Mouse (Mus musculus): Measurements from ENCODE around the gene Pde4c. TPM values are rescaled to one million over a fixed set of nuclear protein-coding genes. Genes with fewer than 3 reads are reported as not detected.
A peak's percentile ranks its signal among the peaks of the same experiment; 100 is the strongest.

Pde4c gene
- polyA plus RNA-seq, 1 experiment: 6.2 TPM

GRCm38 (mm10) chr8:70716521-70717400 lies 6.8 kb upstream of the Pde4c start:
- Histone ChIP-seq H3K27ac (ENCODE audit: control insufficient read depth, insufficient read depth, low read length) (no peak overlapping the region), H3K4me1 (replicated peaks; ENCODE audit: control insufficient read depth, insufficient read depth, low read length) (no peaks in the 10 kb centered on the region), H3K4me3 (ENCODE audit: control insufficient read depth, insufficient read depth, low read length) (no peak overlapping the region), H3K36me3 (ENCODE audit: control insufficient read depth, insufficient read depth, low read length) (no peaks in the 10 kb centered on the region), H3K27me3 (ENCODE audit: control insufficient read depth, insufficient read depth, low read length) (no peaks in the 10 kb centered on the region)
- TF ChIP-seq CTCF (IDR thresholded peaks at IDR 0.05; ENCODE audit: borderline replicate concordance, control insufficient read depth, extremely low read depth, insufficient read depth, low read length, poor library complexity): no peak
- no peak for TF ChIP-seq POLR2A (IDR thresholded peaks at IDR 0.05; ENCODE audit: control insufficient read depth, extremely low read depth, insufficient read depth, low read length, poor library complexity)
- no peak for DNase-seq
- 94% methylated on average over 40 of the region's 40 CpGs for WGBS

- H3K4me3 ChIP-seq (ENCODE audit: control insufficient read depth, insufficient read depth, low read length): no peak within 1 kb of the TSS
- no peak for TF ChIP-seq POLR2A (IDR thresholded peaks at IDR 0.05; ENCODE audit: control insufficient read depth, extremely low read depth, insufficient read depth, low read length, poor library complexity)
- TF ChIP-seq CTCF (IDR thresholded peaks at IDR 0.05; ENCODE audit: borderline replicate concordance, control insufficient read depth, extremely low read depth, insufficient read depth, low read length, poor library complexity): peak; percentile 97
- no peak within 1 kb of the TSS for H3K27ac ChIP-seq (ENCODE audit: control insufficient read depth, insufficient read depth, low read length)
- no peaks in the 10 kb centered on the region for H3K36me3 ChIP-seq (ENCODE audit: control insufficient read depth, insufficient read depth, low read length)
- no peaks in the 10 kb centered on the region for H3K4me1 ChIP-seq (replicated peaks; ENCODE audit: control insufficient read depth, insufficient read depth, low read length)
- DNase-seq: peak; percentile 85
- H3K27me3 ChIP-seq (ENCODE audit: control insufficient read depth, insufficient read depth, low read length): no peaks in the 10 kb centered on the region
- WGBS: 2% methylated on average over 19 of the region's 19 CpGs
Measured at GRCm38 (mm10) chr8:70718297-70718696, 5.2 kb upstream of the Pde4c start, which contains the start of gene Gm3336. Gene Gm3336, plus strand, starts transcription at chr8:70718543.

DNA sequence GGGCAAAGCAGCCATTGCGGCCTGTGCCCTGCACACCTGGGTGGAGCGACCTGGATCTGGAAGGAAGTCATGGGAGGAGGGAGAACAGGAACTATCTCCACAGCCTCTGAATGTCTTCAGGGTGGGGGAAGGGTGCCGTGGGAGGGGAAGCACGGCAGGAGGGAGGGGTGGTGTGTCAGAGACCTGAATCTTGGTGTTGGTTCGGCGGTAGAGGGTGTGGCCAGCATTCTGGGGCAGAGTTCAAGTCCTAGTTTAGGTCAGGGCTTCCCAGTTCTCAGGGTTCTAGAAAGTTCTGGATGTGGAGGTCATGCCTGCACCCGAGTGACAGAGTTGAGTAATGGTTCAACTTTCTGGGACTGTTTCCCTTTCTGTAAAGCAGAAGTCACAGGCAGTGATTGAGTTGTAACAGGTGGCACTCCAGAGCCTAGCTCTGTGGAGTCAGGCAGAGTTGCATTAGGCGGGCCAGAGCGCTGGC lies 3.7 kb upstream of the Pde4c start:
- WGBS: 29% methylated on average over 9 of the region's 9 CpGs
- H3K27ac ChIP-seq (ENCODE audit: control insufficient read depth, insufficient read depth, low read length): no peak overlapping the region
- no peak for TF ChIP-seq CTCF (IDR thresholded peaks at IDR 0.05; ENCODE audit: borderline replicate concordance, control insufficient read depth, extremely low read depth, insufficient read depth, low read length, poor library complexity)
- no peak for TF ChIP-seq POLR2A (IDR thresholded peaks at IDR 0.05; ENCODE audit: control insufficient read depth, extremely low read depth, insufficient read depth, low read length, poor library complexity)
- H3K4me1 ChIP-seq (replicated peaks; ENCODE audit: control insufficient read depth, insufficient read depth, low read length): no peaks in the 10 kb centered on the region
- H3K27me3 ChIP-seq (ENCODE audit: control insufficient read depth, insufficient read depth, low read length): no peaks in the 10 kb centered on the region
- no peak overlapping the region for H3K4me3 ChIP-seq (ENCODE audit: control insufficient read depth, insufficient read depth, low read length)
- no peak for DNase-seq
- H3K36me3 ChIP-seq (ENCODE audit: control insufficient read depth, insufficient read depth, low read length): no peaks in the 10 kb centered on the region

- WGBS: 11% methylated on average over 3 of the region's 3 CpGs
- TF ChIP-seq POLR2A (IDR thresholded peaks at IDR 0.05; ENCODE audit: control insufficient read depth, extremely low read depth, insufficient read depth, low read length, poor library complexity) (no peak), CTCF (IDR thresholded peaks at IDR 0.05; ENCODE audit: borderline replicate concordance, control insufficient read depth, extremely low read depth, insufficient read depth, low read length, poor library complexity) (peak; percentile 65; the same call in 1 of the 2 replicates)
- H3K4me3 ChIP-seq (ENCODE audit: control insufficient read depth, insufficient read depth, low read length): no peak overlapping the region
- no peaks in the 10 kb centered on the region for H3K27me3 ChIP-seq (ENCODE audit: control insufficient read depth, insufficient read depth, low read length)
- peak; percentile 70 for DNase-seq
- no peak overlapping the region for H3K27ac ChIP-seq (ENCODE audit: control insufficient read depth, insufficient read depth, low read length)
- no peaks in the 10 kb centered on the region for H3K36me3 ChIP-seq (ENCODE audit: control insufficient read depth, insufficient read depth, low read length)
- no peaks in the 10 kb centered on the region for H3K4me1 ChIP-seq (replicated peaks; ENCODE audit: control insufficient read depth, insufficient read depth, low read length)
Measured at GRCm38 (mm10) chr8:70720739-70721138, 2.8 kb upstream of the Pde4c start.

DNA sequence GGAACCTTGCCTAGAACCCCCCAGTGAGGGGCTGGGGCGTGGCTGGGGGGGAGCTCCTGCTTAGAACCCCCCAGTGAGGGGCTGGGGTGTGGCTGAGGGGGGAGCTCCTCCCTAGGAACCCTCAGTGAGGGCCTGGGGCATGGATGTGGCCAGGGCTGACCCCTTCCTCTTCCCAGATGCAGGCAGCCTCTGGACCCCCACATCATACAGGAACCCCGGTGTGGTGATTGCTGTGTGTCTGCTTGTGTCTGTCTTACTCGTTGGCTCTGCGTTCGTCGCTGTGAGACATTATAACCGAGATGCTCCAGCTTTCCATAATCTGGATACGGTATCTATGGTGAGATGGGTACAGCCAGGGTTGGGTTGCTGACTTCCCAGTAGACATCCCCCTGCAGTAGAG lies 1.9 kb upstream of the Pde4c start:
- Histone ChIP-seq H3K27me3 (ENCODE audit: control insufficient read depth, insufficient read depth, low read length) (no peaks in the 10 kb centered on the region), H3K4me3 (ENCODE audit: control insufficient read depth, insufficient read depth, low read length) (no peak overlapping the region), H3K27ac (ENCODE audit: control insufficient read depth, insufficient read depth, low read length) (no peak overlapping the region), H3K4me1 (replicated peaks; ENCODE audit: control insufficient read depth, insufficient read depth, low read length) (no peaks in the 10 kb centered on the region), H3K36me3 (ENCODE audit: control insufficient read depth, insufficient read depth, low read length) (no peaks in the 10 kb centered on the region)
- TF ChIP-seq POLR2A (IDR thresholded peaks at IDR 0.05; ENCODE audit: control insufficient read depth, extremely low read depth, insufficient read depth, low read length, poor library complexity) (no peak), CTCF (IDR thresholded peaks at IDR 0.05; ENCODE audit: borderline replicate concordance, control insufficient read depth, extremely low read depth, insufficient read depth, low read length, poor library complexity) (no peak)
- 92% methylated on average over 8 of the region's 8 CpGs for WGBS
- no peak for DNase-seq

DNA sequence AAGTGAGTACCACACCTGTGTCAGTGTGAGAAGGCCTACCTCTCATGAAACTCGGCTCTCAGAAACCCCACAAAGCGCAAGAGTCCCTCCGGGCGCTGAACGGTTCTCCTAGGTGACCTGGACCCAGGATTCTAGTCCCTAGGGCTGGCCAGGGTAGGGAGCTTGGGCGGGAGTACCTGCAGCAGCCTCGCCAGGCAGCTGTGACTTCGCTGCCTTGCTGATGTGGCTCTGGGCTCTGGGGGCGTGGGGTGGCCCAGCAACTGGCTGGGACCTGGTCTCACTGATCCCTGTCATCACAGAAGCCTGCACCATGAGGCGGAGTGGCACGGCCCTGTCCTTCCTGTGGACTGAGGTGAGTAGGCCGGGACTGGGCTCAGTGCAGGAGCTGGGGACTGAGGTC lies 696 bp downstream of the Pde4c start:
- 94% methylated on average over 12 of the region's 12 CpGs for WGBS
- DNase-seq: no peak
- Histone ChIP-seq H3K27me3 (ENCODE audit: control insufficient read depth, insufficient read depth, low read length) (no peaks in the 10 kb centered on the region; the same call in 1 of the 2 replicates), H3K4me1 (replicated peaks; ENCODE audit: control insufficient read depth, insufficient read depth, low read length) (no peaks in the 10 kb centered on the region), H3K36me3 (ENCODE audit: control insufficient read depth, insufficient read depth, low read length) (no peaks in the 10 kb centered on the region), H3K27ac (ENCODE audit: control insufficient read depth, insufficient read depth, low read length) (no peak overlapping the region), H3K4me3 (ENCODE audit: control insufficient read depth, insufficient read depth, low read length) (no peak overlapping the region)
- TF ChIP-seq CTCF (IDR thresholded peaks at IDR 0.05; ENCODE audit: borderline replicate concordance, control insufficient read depth, extremely low read depth, insufficient read depth, low read length, poor library complexity): no peak
